Mouse (Mus musculus): ENCODE measurements at regions not wholly inside any gene's neighbourhood (a gene's known extent, or its start where the extent isn't known, plus 50 kb on each side); places are given as distances from the start of the nearest gene placed in this dataset.

GRCm38 (mm10) chr9:115481176-115481575 is 171.0 kb upstream of the Stt3b start:
- DNase-seq (ENCODE audit: low spot score in 2 of 2), result no peak

- no peak for DNase-seq (ENCODE audit: low spot score in 2 of 2)
Observed at GRCm38 (mm10) chr9:115483024-115483423, 172.8 kb upstream of the Stt3b start.

- no peak for DNase-seq (ENCODE audit: low spot score in 2 of 2)
Observed at GRCm38 (mm10) chr9:115483721-115484120, 173.5 kb upstream of the Stt3b start.

- DNase-seq (ENCODE audit: low spot score in 2 of 2), result no peak
Observed at GRCm38 (mm10) chr9:115484408-115484807, 174.2 kb upstream of the Stt3b start.

- DNase-seq (ENCODE audit: low spot score in 2 of 2), result no peak
Observed at GRCm38 (mm10) chr9:115485219-115485618, 175.0 kb upstream of the Stt3b start.

GRCm38 (mm10) chr9:115487175-115487760 is 177.0 kb upstream of the Stt3b start:
- no peak for DNase-seq (ENCODE audit: low spot score in 2 of 2)

- no peak for DNase-seq (ENCODE audit: low spot score in 2 of 2)
Observed at GRCm38 (mm10) chr9:115488913-115489809, 178.9 kb upstream of the Stt3b start.

- no peak for DNase-seq (ENCODE audit: low spot score in 2 of 2)
Observed at GRCm38 (mm10) chr9:115492431-115493171, 182.4 kb upstream of the Stt3b start.

- DNase-seq (ENCODE audit: low spot score in 2 of 2), result no peak
Observed at GRCm38 (mm10) chr9:115493765-115494164, 183.5 kb upstream of the Stt3b start.

GRCm38 (mm10) chr9:115499536-115499935 is 189.3 kb upstream of the Stt3b start:
- no peak for DNase-seq (ENCODE audit: low spot score in 2 of 2)

GRCm38 (mm10) chr9:115504789-115505188 is 194.6 kb upstream of the Stt3b start:
- no peak for DNase-seq (ENCODE audit: low spot score in 2 of 2)

- no peak for DNase-seq (ENCODE audit: low spot score in 2 of 2)
Observed at GRCm38 (mm10) chr9:115507131-115507689, 197.0 kb upstream of the Stt3b start.

GRCm38 (mm10) chr9:115512835-115513629 is 202.8 kb upstream of the Stt3b start:
- DNase-seq (ENCODE audit: low spot score in 2 of 2), result no peak

- DNase-seq (ENCODE audit: low spot score in 2 of 2), result no peak
Observed at GRCm38 (mm10) chr9:115517903-115518302, 207.7 kb upstream of the Stt3b start.

- DNase-seq (ENCODE audit: low spot score in 2 of 2), result no peak
Observed at GRCm38 (mm10) chr9:115524161-115524560, 213.9 kb upstream of the Stt3b start.

- DNase-seq (ENCODE audit: low spot score in 2 of 2), result no peak
Observed at GRCm38 (mm10) chr9:115524591-115524990, 214.4 kb upstream of the Stt3b start.

GRCm38 (mm10) chr9:115526322-115526721 is 216.1 kb upstream of the Stt3b start:
- no peak for DNase-seq (ENCODE audit: low spot score in 2 of 2)

GRCm38 (mm10) chr9:115526981-115527380 is 216.8 kb upstream of the Stt3b start:
- DNase-seq (ENCODE audit: low spot score in 2 of 2), result no peak

GRCm38 (mm10) chr9:115534198-115534597 is 224.0 kb upstream of the Stt3b start:
- DNase-seq (ENCODE audit: low spot score in 2 of 2), result no peak

- DNase-seq (ENCODE audit: low spot score in 2 of 2), result no peak
Observed at GRCm38 (mm10) chr9:115543665-115544064, 233.4 kb upstream of the Stt3b start.

- DNase-seq (ENCODE audit: low spot score in 2 of 2), result no peak
Observed at GRCm38 (mm10) chr9:115545178-115545577, 235.0 kb upstream of the Stt3b start.

All from gastrocnemius, adult 8-10 months (tissue).